Comparison of ENCODE assay signal across 10 mouse cellular contexts in the genomic region with DNA sequence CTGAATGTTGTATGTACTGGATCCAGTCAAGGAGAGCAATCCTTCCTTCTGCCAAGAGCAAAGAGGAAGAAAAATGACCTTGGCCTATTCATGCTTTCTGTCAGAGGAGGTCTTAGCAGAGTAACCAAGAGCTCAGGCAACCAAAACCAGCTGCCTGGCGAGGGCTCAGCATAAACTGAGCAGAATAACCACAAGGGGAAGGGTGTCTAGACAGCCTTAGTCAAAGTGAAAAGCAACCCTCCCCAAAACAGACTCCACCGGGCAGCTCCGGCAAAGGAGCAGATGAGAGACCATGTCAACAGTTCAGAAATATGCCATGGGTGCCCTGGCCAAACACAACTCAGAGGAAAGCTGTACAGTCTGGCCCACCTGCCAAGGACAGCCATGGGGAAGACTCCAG. TPM values are rescaled to one million over a fixed set of nuclear protein-coding genes. Genes with fewer than 3 reads are reported as not detected.
DNase-seq lines count a peak whose midpoint lies in the region; ATAC-seq and TF ChIP-seq lines count a peak whose summit lies in the region.
"Had no signal": no experiment of that assay in that cellular context is flagged by ENCODE, and none has a peak within 500 bp of the region (broad histone marks: within the 10 kb centered on the region; RNA-seq: fewer than 3 reads in every experiment).

No protein-coding gene starts in this region.

- TF ChIP-seq CTCF in embryonic fibroblast, embryonic 13.5 days (IDR thresholded peaks at IDR 0.05; ENCODE audit: borderline replicate concordance, insufficient read depth, low read length) = no peak

- no peaks in the 10 kb centered on the region for H3K36me3 ChIP-seq in hindbrain, embryonic 15.5 days
- H3K36me3 ChIP-seq in hindbrain, embryonic 10.5 days = no peaks in the 10 kb centered on the region
- no peaks in the 10 kb centered on the region for H3K36me3 ChIP-seq in stomach, embryonic 15.5 days
- H3K36me3 ChIP-seq in midbrain, embryonic 14.5 days (ENCODE audit: control insufficient read depth, insufficient read depth, low read length) = no peaks in the 10 kb centered on the region

- 0 out of 2 replicates have a peak overlapping the region, but pooled peaks have one; percentile 16 for H3K4me2 ChIP-seq in hindbrain, embryonic 15.5 days
- 0 out of 2 replicates have a peak overlapping the region, but pooled peaks have one; percentile 11 for H3K4me2 ChIP-seq in stomach, embryonic 15.5 days
- no peak overlapping the region for H3K4me2 ChIP-seq in midbrain, embryonic 14.5 days (ENCODE audit: low read length)

- no peaks in the 10 kb centered on the region for H3K27me3 ChIP-seq in hindbrain, embryonic 15.5 days
- no peaks in the 10 kb centered on the region for H3K27me3 ChIP-seq in hindbrain, embryonic 10.5 days (ENCODE audit: insufficient read depth, poor library complexity, severe bottlenecking)
- no peaks in the 10 kb centered on the region for H3K27me3 ChIP-seq in stomach, embryonic 15.5 days (replicated peaks)
- no peaks in the 10 kb centered on the region for H3K27me3 ChIP-seq in midbrain, embryonic 14.5 days (ENCODE audit: control insufficient read depth, insufficient read depth, low read length)

- H3K27ac ChIP-seq in hindbrain, embryonic 15.5 days (replicated peaks) = peak overlapping the region; percentile 0; the same call in 1 of the 2 replicates
- no peak overlapping the region for H3K27ac ChIP-seq in hindbrain, embryonic 10.5 days
- H3K27ac ChIP-seq in embryonic fibroblast, embryonic 13.5 days (ENCODE audit: insufficient read depth, low read length) = peak overlapping the region; percentile 55
- no peak overlapping the region; the same call in 1 of the 2 replicates for H3K27ac ChIP-seq in stomach, embryonic 15.5 days
- H3K27ac ChIP-seq in midbrain, embryonic 14.5 days (replicated peaks; ENCODE audit: low read depth, low read length) = no peak overlapping the region

- 61% methylated on average over 3 of the region's 3 CpGs for WGBS in hindbrain, embryonic 15.5 days
- WGBS in hindbrain, embryonic 10.5 days = 83% methylated on average over 3 of the region's 3 CpGs
- WGBS in stomach, embryonic 15.5 days = 52% methylated on average over 3 of the region's 3 CpGs
- 82% methylated on average over 3 of the region's 3 CpGs for WGBS in midbrain, embryonic 14.5 days

- TF ChIP-seq POLR2A in embryonic fibroblast, embryonic 13.5 days (IDR thresholded peaks at IDR 0.05; ENCODE audit: low read depth, low read length) = no peak

- peaks cover 44% of the 10 kb centered on the region for H3K4me1 ChIP-seq in hindbrain, embryonic 15.5 days (replicated peaks)
- peaks cover 71% of the 10 kb centered on the region for H3K4me1 ChIP-seq in hindbrain, embryonic 10.5 days (replicated peaks)
- peaks cover 37% of the 10 kb centered on the region for H3K4me1 ChIP-seq in embryonic fibroblast, embryonic 13.5 days (ENCODE audit: control insufficient read depth, insufficient read depth, low read length)
- peaks cover 63% of the 10 kb centered on the region for H3K4me1 ChIP-seq in stomach, embryonic 15.5 days
- H3K4me1 ChIP-seq in midbrain, embryonic 14.5 days (ENCODE audit: control insufficient read depth, insufficient read depth, low read length) = peaks cover 15% of the 10 kb centered on the region

- no peak overlapping the region for H3K4me3 ChIP-seq in hindbrain, embryonic 15.5 days
- H3K4me3 ChIP-seq in hindbrain, embryonic 10.5 days = no peak overlapping the region
- no peak overlapping the region for H3K4me3 ChIP-seq in embryonic fibroblast, embryonic 13.5 days (ENCODE audit: insufficient read depth, low read length)
- H3K4me3 ChIP-seq in stomach, embryonic 15.5 days (replicated peaks) = no peak overlapping the region
- H3K4me3 ChIP-seq in midbrain, embryonic 14.5 days (replicated peaks; ENCODE audit: low read depth, low read length) = no peak overlapping the region

- no peak overlapping the region for H3K9ac ChIP-seq in hindbrain, embryonic 15.5 days
- H3K9ac ChIP-seq in stomach, embryonic 15.5 days = no peak overlapping the region
- H3K9ac ChIP-seq in midbrain, embryonic 14.5 days (replicated peaks; ENCODE audit: low read length) = no peak overlapping the region

- no peak for DNase-seq in hindbrain, embryonic 10.5 days (ENCODE audit: low spot score)
- DNase-seq in Muller cell, postnatal 12 days (ENCODE audit: inconsistent ontology term) = peak; percentile 27
- no peak for DNase-seq in embryo, embryonic 10.5 days (ENCODE audit: low spot score)
- no peak for DNase-seq in midbrain, embryonic 14.5 days
- DNase-seq: adrenal gland, postnatal 25 days; heart, adult 11 months; left cerebral cortex, postnatal 4 days had no signal

- no peaks in the 10 kb centered on the region for H3K9me3 ChIP-seq in hindbrain, embryonic 15.5 days
- H3K9me3 ChIP-seq in hindbrain, embryonic 10.5 days = no peaks in the 10 kb centered on the region
- no peaks in the 10 kb centered on the region for H3K9me3 ChIP-seq in stomach, embryonic 15.5 days
- no peaks in the 10 kb centered on the region for H3K9me3 ChIP-seq in midbrain, embryonic 14.5 days (ENCODE audit: control insufficient read depth, low read length)

- ATAC-seq in hindbrain, embryonic 15.5 days (ENCODE audit: low FRiP score, low read depth) = no peak
- ATAC-seq in stomach, embryonic 15.5 days (ENCODE audit: insufficient read depth, low FRiP score, low read depth) = no peak; the same call in 1 of the 2 replicates
- ATAC-seq in midbrain, embryonic 14.5 days (ENCODE audit: low FRiP score, low TSS enrichment) = no peak

RNA-seq across cellular contexts. Expression of a gene that starts 16.3 kb away (rescaled TPM):
- polyA plus RNA-seq in hindbrain, embryonic 15.5 days (2015; fragmentation: Nextera tagmentation; extraction: Ambion mirVana) = 20.6 and 23.8 TPM in 2 replicates
- polyA plus RNA-seq in hindbrain, embryonic 10.5 days (2016; fragmentation: Nextera tagmentation; extraction: Ambion mirVana) = 12.7 and 14.4 TPM in 2 replicates
- 34.6 and 44.5 TPM in 2 replicates for polyA plus RNA-seq in embryonic fibroblast, embryonic 13.5 days (2011; ENCODE audit: insufficient read length, low read depth, missing spikeins)
- 25.7 TPM in 2 replicates for polyA plus RNA-seq in stomach, embryonic 15.5 days (2015; fragmentation: Nextera tagmentation; extraction: Ambion mirVana)
- polyA plus RNA-seq in midbrain, embryonic 14.5 days (2014; fragmentation: Nextera tagmentation; extraction: Ambion mirVana) = 17.1 and 18.7 TPM in 2 replicates

Comparison
In these comparisons a context has a peak if more than half of its experiments do, and no peak if none do; other contexts are left out.
1. H3K27ac ChIP-seq: peak in hindbrain, embryonic 15.5 days (single experiment) and embryonic fibroblast, embryonic 13.5 days (single experiment); none in hindbrain, embryonic 10.5 days (single experiment), stomach, embryonic 15.5 days (single experiment) and midbrain, embryonic 14.5 days (single experiment).